Mouse (Mus musculus) bone marrow macrophage, adult 2 months (primary cell): ENCODE measurements around the gene Slc35g2.

Source experiments
- CTCF ChIP-seq: IDR thresholded peaks from 2 replicates; pipeline ENCODE4 v1.5.1; 2012; ENCODE audit warnings: low read depth, mild to moderate bottlenecking, low read length, moderate library complexity
- POLR2A ChIP-seq: IDR thresholded peaks from 2 replicates; pipeline ENCODE4 v1.6.1; 2012; ENCODE audit warnings: mild to moderate bottlenecking, low read depth, low read length, borderline replicate concordance

DNA sequence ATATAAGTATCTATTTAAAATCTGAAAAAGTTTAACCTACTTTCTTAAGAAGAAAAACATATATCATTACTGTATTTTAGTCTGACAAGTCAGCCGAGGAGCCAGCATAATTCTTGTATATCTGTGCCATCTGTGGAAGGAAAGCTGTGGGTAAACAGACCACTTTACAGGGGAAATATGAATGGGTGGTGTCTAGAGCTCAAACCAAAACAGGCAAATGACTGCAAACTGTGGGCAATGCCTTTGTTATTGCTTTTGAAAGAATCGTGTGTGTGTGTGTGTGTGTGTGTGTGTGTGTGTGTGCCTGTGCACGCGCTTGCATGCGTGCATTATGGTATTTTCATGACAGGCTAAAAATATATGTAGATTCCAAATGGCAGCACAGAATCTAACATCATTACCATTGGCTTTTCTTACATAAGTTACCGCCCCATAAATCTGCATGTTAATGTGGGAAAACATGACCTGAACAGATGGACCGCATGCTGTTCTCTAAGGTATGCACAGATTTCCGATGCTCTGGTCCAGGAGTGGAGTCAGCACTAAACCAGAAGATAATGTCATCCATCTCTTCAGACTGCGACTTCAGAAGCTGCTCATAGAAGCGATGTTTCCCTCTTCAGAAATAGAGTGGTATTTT, 10.5 kb downstream of the Slc35g2 start:
- TF ChIP-seq CTCF (no peak), POLR2A (no peak)
